Mouse (Mus musculus) stomach, embryonic 16.5 days (tissue): ENCODE results near the gene Adgrl3. TPM values are rescaled to one million over a fixed set of nuclear protein-coding genes. Genes with fewer than 3 reads are reported as not detected.

Experiments used
- ATAC-seq: fragments of 200-750 bp; cut with Nextera tagmentation; 2 replicates; pipeline ENCODE4 v1.8.0; 2017; ENCODE audit warnings: moderate number of reproducible peaks, moderate TSS enrichment; ENCODE audit not compliant: insufficient read depth, low FRiP score
- H3K27ac ChIP-seq: fragments of 300-500 bp; sonication (generic); 2 replicates; pipeline ENCODE4 v1.5.1; 2014; ENCODE audit warnings: low read length
- H3K27me3 ChIP-seq: fragments of 300-500 bp; sonication (generic); 2 replicates; pipeline ENCODE4 v1.6.1; 2014; ENCODE audit warnings: low read length, control low read depth, mixed read lengths; ENCODE audit not compliant: control insufficient read depth, insufficient read depth
- H3K36me3 ChIP-seq: fragments of 300-500 bp; sonication (generic); 2 replicates; pipeline ENCODE4 v1.6.1; 2014; ENCODE audit warnings: low read length; ENCODE audit not compliant: control insufficient read depth, insufficient read depth
- H3K4me1 ChIP-seq: fragments of 300-500 bp; sonication (generic); 2 replicates; pipeline ENCODE4 v1.6.1; 2014; ENCODE audit warnings: low read length, control low read depth, mixed read lengths; ENCODE audit not compliant: control insufficient read depth, insufficient read depth
- H3K4me2 ChIP-seq: fragments of 300-500 bp; sonication (generic); 2 replicates; pipeline ENCODE4 v1.6.1; 2014; ENCODE audit warnings: low read depth, low read length, mixed read lengths
- H3K4me3 ChIP-seq: fragments of 300-500 bp; sonication (generic); replicated peaks from 2 replicates; pipeline ENCODE4 v1.5.1; 2014; ENCODE audit warnings: mild to moderate bottlenecking, low read length
- H3K9ac ChIP-seq: fragments of 300-500 bp; sonication (generic); 2 replicates; pipeline ENCODE4 v1.6.1; 2014; ENCODE audit warnings: low read length
- H3K9me3 ChIP-seq: fragments of 300-500 bp; sonication (generic); replicated peaks from 2 replicates; pipeline ENCODE4 v1.6.1; 2016; ENCODE audit warnings: low read length, control low read depth; ENCODE audit not compliant: control insufficient read depth
- WGBS: fragments of 180-500 bp; shearing (Covaris S2); extraction: QIAGEN DNeasy Blood & Tissue Kit; methylation state at CpG from one replicate; pipeline ENCODE4 v1.1.7; 2014; 5-methylcytosine and 5-hydroxymethylcytosine counted together
- polyA plus RNA-seq: library from polyadenylated mRNA; unstranded; fragments of >200 nt; fragmentation: Nextera tagmentation; extraction: Ambion mirVana; gene quantifications from 2 replicates; pipeline ENCODE4 v1.2.1, GENCODE M21; 2015

Adgrl3 gene
- polyA plus RNA-seq, 1 experiment from 2014 or later = 17.0 TPM

DNA sequence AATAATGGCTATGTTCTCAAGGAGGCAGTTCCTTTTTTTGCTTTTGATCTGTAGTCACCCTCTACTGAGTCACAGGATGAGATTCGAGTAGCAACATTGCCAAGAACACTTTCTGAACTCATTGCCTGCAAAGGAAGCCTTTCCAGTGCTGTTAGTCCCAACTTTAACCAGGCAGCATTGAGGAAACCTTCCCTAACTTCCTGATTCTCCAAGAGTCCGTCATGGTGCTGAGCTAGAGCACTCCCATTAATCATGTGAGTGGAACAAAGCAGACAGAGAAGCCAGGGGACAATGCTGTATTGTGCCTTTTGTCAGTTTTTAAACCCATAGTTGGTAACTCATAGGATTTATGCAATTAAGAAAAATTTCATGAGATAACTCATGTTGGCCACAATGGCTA lies 345.3 kb downstream of the Adgrl3 start:
- H3K4me1 ChIP-seq = no peaks in the 10 kb centered on the region
- H3K4me3 ChIP-seq = no peak overlapping the region
- H3K27ac ChIP-seq = no peak overlapping the region
- no peaks in the 10 kb centered on the region for H3K36me3 ChIP-seq
- H3K9ac ChIP-seq = no peak overlapping the region
- WGBS = 46% methylated on average over 2 of the region's 2 CpGs
- H3K4me2 ChIP-seq = no peak overlapping the region
- H3K27me3 ChIP-seq = no peaks in the 10 kb centered on the region
- ATAC-seq = no peak
- H3K9me3 ChIP-seq = no peaks in the 10 kb centered on the region

DNA sequence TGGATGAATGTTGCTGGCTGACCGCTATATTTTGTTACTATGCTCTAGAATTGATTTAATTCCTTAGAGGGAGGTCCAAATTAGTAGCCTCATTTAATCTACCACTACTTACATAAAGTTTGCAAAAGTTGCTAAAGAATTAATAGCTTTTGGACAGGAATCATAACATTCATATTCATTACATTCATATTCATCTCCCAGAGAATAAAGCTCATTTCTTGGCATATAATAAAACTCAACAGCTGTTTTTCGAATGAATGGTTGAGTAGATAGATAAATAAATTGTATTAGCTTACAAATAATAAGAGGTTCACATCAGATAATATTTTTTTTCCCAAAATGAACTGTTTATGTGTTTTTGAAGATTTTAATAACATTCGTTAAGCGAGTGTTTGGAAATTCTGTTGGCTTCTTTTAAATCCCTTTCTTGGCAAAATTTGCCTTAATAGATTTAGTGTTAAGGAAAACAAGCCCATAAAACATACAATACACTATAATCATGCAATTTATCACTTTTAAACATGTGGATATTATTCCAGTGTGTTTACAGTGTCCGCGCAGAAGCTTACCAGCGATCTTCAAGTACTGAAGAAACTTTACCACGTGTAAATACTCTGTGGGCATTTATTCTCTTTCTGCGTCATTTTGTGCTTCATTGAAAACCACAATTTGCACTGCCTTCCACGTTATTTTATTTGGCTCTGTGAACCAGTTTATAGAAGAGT lies 350.4 kb downstream of the Adgrl3 start:
- no peak overlapping the region for H3K27ac ChIP-seq
- ATAC-seq = peak; percentile 62; the same call in 1 of the 2 replicates
- H3K9ac ChIP-seq = no peak overlapping the region
- H3K36me3 ChIP-seq = no peaks in the 10 kb centered on the region
- 0 out of 2 replicates have a peak overlapping the region, but pooled peaks have one; percentile 12 for H3K4me2 ChIP-seq
- no peaks in the 10 kb centered on the region for H3K4me1 ChIP-seq
- H3K4me3 ChIP-seq = no peak overlapping the region
- H3K27me3 ChIP-seq = no peaks in the 10 kb centered on the region
- 62% methylated on average over 10 of the region's 10 CpGs for WGBS
- no peaks in the 10 kb centered on the region for H3K9me3 ChIP-seq

DNA sequence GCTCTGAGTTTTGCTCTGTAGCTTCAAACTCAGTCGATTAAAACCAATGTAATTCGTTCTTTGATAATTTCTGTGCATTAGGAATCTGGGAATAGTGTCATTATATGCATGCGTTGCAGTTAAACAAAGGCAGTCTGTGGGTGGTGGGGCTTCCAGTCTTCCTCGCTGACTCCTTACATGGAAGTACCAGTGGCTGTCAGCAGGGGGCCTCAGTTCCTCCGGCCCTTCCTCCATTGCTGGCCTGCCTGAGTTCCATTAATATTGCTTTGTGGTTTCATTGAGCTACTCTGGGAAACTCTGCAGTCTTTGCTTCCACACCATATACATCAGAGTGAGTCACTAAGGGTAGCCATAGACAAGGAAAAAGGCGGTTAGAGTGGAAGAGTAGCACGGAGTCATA lies 356.1 kb downstream of the Adgrl3 start:
- no peak overlapping the region for H3K4me2 ChIP-seq
- no peak for ATAC-seq
- WGBS = 85% methylated on average over 7 of the region's 7 CpGs

DNA sequence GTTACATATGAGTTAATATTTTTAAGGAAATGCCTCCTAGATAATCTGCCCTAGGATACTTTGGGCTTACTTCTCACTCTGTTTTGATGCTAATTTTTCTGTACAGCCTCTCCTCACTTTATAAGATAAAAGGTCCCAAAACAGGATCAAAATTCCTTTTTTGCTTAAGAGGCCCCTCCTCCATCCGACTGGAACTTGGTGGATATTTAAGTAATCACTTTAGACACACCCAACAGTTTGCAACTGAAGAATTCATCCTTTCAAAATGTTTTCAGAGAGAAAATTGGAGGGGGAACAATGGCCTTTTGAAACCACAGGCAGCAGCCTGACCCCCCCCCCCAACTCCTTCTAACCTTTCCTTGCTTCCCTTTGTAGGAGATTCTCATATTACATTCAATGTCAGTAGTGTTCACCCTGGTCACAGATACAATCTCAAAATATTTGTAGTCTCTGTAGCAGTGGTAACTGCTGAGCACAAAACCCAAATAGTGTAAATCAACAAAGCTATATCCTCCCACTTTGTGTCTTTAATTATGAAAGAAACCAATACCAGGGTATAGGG lies 385.7 kb downstream of the Adgrl3 start:
- 57% methylated on average over 1 of the region's 1 CpGs for WGBS
- no peak for ATAC-seq
- H3K4me3 ChIP-seq = no peak overlapping the region
- no peaks in the 10 kb centered on the region for H3K27me3 ChIP-seq
- H3K36me3 ChIP-seq = no peaks in the 10 kb centered on the region
- H3K4me2 ChIP-seq = no peak overlapping the region
- no peak overlapping the region for H3K9ac ChIP-seq
- no peaks in the 10 kb centered on the region for H3K4me1 ChIP-seq
- H3K9me3 ChIP-seq = no peaks in the 10 kb centered on the region
- H3K27ac ChIP-seq = no peak overlapping the region

More for the DNA sequence above, 356.1 kb downstream of the Adgrl3 start:
- Histone ChIP-seq H3K27me3 (no peaks in the 10 kb centered on the region), H3K9me3 (no peaks in the 10 kb centered on the region), H3K27ac (no peak overlapping the region), H3K9ac (no peak overlapping the region), H3K4me1 (no peaks in the 10 kb centered on the region), H3K4me3 (no peak overlapping the region), H3K36me3 (no peaks in the 10 kb centered on the region)

DNA sequence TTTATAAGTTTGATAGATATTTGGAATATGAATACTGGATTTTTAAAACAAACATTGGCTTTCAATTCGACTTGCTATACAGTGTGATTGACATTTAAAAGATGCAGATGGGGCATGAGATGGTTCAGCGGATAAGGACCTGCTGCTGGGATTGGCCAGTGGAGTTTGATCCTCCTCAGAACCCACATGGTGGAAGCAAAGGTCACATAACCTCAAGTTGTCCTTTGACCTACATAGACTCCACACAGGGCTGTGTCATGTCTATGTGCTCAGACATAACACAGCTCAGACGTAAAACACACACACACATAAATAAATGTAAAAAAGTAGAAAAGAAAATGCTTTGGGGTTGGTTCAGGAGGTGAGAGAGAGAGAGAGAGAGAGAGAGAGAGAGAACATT lies 397.4 kb downstream of the Adgrl3 start:
- 59% methylated on average over 3 of the region's 3 CpGs for WGBS
- ATAC-seq = no peak
- Histone ChIP-seq H3K4me1 (no peaks in the 10 kb centered on the region), H3K27me3 (no peaks in the 10 kb centered on the region), H3K36me3 (no peaks in the 10 kb centered on the region), H3K9ac (no peak overlapping the region), H3K4me2 (no peak overlapping the region), H3K4me3 (no peak overlapping the region), H3K27ac (no peak overlapping the region), H3K9me3 (no peaks in the 10 kb centered on the region)

- no peak overlapping the region for H3K9ac ChIP-seq
- H3K4me1 ChIP-seq = no peaks in the 10 kb centered on the region
- no peaks in the 10 kb centered on the region for H3K36me3 ChIP-seq
- 45% methylated on average over 5 of the region's 5 CpGs for WGBS
- ATAC-seq = peak; percentile 78; the same call in 1 of the 2 replicates
- no peaks in the 10 kb centered on the region for H3K27me3 ChIP-seq
- no peak overlapping the region for H3K27ac ChIP-seq
- no peak overlapping the region for H3K4me2 ChIP-seq
- H3K9me3 ChIP-seq = no peaks in the 10 kb centered on the region
- no peak overlapping the region for H3K4me3 ChIP-seq
These were observed 407.5 kb downstream of the Adgrl3 start for GRCm38 (mm10) chr5:81427393-81427792.

DNA sequence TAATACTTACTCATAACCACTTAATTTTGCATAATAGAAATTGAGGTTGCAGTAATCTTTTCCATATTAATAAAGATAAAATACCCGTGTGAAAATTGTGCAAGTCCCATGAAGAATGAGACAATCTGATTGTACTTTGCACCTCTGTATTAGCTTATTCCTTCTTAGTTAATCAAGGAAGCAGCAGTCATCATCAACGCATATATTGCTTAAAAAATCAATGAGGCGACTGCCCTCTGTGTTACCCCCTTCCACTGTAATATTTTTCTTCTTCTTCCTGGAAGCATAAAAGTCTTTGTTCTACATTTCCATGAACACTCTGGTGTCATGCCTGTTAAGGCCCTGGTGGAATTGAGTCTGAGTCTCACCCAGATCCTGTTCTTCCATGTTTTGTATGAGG lies 416.4 kb downstream of the Adgrl3 start:
- peak; percentile 53; the same call in 1 of the 2 replicates for ATAC-seq
- H3K36me3 ChIP-seq = 0 out of 2 replicates have a peak, but pooled peaks cover 3% of the 10 kb centered on the region
- no peaks in the 10 kb centered on the region for H3K4me1 ChIP-seq
- no peaks in the 10 kb centered on the region for H3K9me3 ChIP-seq
- H3K27me3 ChIP-seq = no peaks in the 10 kb centered on the region
- 72% methylated on average over 3 of the region's 3 CpGs for WGBS
- H3K27ac ChIP-seq = no peak overlapping the region
- H3K9ac ChIP-seq = no peak overlapping the region
- H3K4me3 ChIP-seq = no peak overlapping the region
- no peak overlapping the region for H3K4me2 ChIP-seq

DNA sequence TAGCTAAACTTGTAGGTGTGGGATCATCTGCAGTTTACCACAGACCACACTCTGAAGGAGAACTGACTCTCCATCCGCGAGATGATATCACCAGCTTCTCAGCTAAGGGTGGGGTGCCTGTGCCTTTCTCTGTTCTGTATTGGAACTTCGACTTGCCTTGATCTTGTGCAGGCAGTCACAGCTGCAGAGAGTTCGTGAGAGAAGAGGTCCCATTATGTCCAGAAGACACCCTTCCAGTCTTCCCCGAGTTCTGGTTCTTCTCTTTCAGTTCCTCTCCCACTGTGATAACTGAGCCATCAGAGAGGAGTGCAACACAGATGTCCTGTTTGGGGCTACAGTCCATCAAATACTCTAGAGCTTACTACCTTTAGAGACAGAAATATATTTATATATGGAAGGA lies 422.2 kb downstream of the Adgrl3 start:
- Histone ChIP-seq H3K36me3 (0 out of 2 replicates have a peak, but pooled peaks cover 3% of the 10 kb centered on the region), H3K4me3 (no peak overlapping the region), H3K9ac (no peak overlapping the region), H3K27ac (no peak overlapping the region), H3K4me1 (no peaks in the 10 kb centered on the region), H3K9me3 (no peaks in the 10 kb centered on the region), H3K4me2 (no peak overlapping the region), H3K27me3 (no peaks in the 10 kb centered on the region)
- 71% methylated on average over 5 of the region's 5 CpGs for WGBS
- ATAC-seq = no peak

- Histone ChIP-seq H3K4me3 (no peak overlapping the region), H3K4me1 (no peaks in the 10 kb centered on the region), H3K9ac (no peak overlapping the region), H3K4me2 (no peak overlapping the region), H3K27me3 (no peaks in the 10 kb centered on the region), H3K9me3 (no peaks in the 10 kb centered on the region), H3K27ac (no peak overlapping the region), H3K36me3 (no peaks in the 10 kb centered on the region)
- 50% methylated on average over 4 of the region's 4 CpGs for WGBS
- no peak for ATAC-seq
These were observed 446.0 kb downstream of the Adgrl3 start for GRCm38 (mm10) chr5:81465971-81466370.
